Mouse (Mus musculus) urinary bladder, postnatal 10 days (tissue): ENCODE measurements around the gene Slc12a8.

Experiments used
- DNase-seq: peaks from one replicate; pipeline ENCODE4 v3.0.0; 2022; ENCODE audit warnings: low spot score

The Slc12a8 gene

DNA sequence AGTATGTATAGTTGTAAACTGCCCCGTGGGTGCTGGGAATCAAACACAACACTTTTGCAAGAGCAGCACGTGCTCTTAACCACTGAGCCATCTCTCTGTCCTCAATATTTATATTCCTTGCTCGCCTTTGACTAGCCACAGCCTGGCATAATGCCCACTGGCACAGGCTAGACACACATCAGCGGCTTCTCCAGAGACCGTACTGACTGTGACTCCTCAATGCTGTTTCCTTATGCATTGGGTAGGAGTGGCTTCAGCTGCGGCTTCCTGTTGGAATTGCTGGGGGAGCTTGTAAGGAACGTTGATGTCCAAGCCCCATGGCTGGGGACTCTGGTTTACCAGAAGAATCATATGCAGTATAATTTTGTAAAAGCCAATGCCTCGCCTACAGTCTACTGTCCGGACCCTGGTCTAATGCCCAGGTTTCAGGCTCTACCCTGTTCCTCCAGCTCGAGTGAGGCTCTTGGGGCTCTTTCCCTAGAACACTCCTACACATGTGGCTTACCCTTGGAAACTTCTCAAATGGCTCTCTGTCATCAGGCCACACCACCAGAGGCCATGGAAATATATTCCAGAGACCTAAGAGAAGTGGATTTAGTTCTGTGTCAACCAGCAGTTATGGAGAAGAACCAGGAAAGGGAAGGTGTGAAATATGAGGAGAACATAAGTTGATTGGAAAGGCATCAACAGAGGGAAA, 158.2 kb downstream of the Slc12a8 start:
- no peak for DNase-seq

DNA sequence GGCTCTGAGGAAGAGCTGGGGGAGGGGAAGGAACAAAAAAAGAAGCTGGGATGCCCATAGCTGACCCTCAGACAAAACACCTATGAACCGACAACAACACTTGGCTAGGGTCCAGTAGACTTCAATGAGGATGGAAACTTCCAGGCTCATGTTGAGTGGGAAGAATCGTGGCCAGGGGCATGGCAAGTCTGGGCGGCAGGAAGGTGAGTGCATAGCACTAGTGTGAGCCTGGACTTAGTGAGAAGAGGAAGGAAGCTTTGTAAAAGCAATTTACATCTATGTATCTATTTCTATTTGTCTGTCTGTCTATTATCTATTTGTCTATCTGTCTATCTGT, 158.7 kb downstream of the Slc12a8 start:
- no peak for DNase-seq

DNA sequence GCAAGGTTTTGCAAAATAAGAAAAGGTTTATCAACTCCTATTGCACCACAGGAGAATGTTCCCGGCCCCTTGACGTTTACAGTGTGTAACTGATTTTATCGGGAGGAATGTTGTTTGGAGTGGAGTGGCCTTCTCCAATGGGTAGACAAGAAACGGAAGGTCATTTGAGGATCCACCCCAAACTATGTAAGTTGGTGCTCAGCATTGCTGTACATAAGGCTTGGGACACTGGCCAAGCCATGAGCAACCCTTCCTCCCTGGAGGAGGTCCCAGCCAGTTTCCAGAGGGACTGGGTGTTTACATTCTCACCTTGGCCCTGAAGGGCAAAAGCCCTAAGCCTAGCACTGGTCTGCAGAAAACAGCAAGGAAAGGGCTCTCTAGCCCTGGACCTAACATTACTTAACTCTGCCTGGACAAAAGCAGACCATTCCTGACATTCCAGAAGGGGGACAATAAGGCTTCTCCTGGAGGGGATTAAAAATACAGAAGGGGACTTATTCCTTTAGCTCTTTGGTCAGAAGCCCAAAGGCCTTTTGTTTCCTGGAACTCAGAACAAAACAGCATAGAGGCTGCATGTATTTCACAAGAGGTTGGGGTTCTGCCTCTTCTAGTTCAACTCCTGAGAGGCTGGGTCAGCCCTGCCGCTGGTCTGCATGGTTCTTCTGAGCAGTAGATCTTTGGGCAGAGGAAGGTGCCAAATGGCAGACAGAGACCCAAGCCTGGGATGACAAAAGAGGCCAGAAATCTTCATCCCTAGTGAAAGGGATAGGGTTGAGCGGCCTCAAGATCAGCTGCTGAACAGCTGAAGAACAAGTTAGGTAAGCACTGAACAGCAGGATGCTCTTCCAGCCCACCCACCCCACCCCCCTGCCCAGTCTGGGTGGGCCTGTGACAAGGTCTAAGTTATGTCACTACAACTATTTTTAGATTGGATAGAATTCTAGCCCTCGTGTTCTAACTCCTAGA, 159.5 kb downstream of the Slc12a8 start:
- DNase-seq: no peak

DNA sequence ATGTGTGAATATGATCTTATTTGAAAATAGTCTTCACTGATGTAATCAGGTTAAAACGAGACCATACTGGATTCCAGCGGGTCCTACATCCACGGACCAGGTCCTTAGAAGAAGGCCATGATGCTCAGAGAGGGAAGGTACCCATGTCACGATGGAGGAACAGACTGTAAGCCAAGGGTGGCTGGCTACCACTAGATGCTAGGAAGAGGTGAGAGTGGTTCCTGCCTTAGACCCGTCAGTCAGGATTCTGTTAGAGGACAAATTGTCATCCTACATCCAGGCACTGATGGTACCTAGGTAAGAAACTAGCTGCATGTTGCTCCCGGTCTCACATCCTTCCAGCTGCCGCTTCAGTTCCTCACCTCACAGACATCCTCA, 160.2 kb downstream of the Slc12a8 start:
- no peak for DNase-seq

DNA sequence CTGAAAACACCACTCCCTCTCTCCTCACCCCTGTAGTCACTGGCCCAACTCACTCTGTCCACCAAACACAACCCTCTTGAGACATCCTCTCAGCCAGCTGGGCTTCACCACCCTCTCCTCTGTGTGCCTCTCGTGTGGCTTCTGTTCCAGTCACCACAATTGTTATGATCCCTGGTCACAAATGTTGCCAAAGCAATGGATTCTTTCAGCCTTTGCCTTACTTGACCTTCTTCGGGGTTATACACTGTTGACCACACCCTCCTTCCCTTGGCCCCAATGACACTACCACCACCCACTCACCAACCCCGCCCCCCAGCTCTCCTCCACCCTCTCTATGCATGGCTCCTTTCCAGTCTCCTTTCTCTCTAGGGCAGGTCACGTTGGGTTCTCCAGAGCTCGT, 160.8 kb downstream of the Slc12a8 start:
- DNase-seq: no peak

DNA sequence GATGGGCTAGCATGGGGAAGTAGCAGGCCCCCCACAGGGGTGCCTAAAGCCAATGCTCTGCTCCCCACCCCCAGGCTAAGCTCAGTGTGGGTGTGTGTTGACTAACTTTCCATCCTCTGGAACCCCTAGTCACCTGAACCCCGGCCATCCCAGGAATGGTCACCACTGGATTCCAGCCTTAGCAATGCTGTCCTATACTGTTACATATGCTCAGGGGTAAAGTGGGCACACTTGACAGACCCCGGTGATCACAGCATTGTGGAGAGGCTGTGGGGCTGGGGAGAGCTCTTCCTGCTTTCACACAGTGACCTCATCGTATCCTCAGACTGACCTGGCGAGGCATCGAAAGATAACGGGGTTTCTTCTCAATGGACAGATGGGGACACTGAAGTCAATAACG, 163.1 kb downstream of the Slc12a8 start:
- DNase-seq: no peak

DNA sequence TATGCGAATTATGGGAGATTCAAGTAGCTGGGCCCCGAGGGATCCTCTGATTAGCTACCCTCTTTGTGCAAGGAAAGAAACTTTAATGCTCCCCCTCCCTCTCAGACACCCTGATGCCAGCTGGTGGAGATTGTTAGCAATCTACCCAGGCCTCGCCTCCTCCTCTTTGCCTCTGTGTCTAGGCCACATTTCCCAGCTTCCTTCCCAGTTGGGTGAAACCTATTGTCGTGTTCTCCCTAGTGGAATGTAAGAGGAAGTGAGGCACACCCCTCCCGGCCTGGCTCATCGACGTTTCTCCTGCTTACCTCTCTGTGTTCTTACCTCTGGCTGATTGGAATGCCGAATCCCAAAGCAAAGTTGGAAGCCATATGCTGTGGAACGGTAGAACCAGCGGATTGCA, 163.7 kb downstream of the Slc12a8 start:
- DNase-seq: no peak

DNA sequence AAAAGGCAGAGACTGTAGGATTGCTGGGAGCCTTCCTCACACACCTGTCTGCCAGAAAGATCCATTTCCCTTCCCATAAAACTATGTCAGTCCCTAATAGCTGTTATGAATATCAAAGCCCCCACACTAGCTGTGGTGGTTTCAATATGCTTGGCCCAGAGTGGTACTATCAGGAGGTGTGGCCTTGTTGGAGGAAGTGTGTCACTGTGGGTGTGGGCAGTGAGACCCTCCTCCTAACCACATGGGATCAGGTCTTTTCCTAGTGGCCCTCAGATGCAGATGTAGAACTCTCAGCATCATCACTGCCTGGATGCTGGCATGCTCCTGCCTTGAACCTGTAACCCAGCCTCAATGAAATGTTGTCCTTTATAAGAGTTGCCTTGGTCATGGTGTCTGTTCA, 164.5 kb downstream of the Slc12a8 start:
- no peak for DNase-seq

DNA sequence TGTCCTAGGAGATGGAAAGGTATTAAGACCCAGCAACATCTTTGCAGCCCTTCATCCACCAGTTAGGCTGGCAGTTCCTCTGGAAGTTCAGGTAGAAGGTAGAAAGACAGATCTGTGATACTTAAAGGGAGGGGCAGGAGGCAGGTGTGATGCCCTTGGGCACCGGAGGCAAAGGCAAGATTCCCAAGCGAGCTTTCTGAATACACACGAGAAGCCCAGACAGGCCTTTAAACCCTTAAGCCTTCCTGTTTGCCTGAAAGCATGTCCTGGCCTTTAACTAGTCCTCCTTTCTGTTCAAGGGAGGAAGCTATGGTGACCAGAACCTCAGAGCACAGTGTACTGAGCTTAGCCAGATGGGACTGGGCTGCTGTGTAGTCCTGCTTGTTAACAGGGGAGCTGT, 165.5 kb downstream of the Slc12a8 start:
- DNase-seq: no peak

DNA sequence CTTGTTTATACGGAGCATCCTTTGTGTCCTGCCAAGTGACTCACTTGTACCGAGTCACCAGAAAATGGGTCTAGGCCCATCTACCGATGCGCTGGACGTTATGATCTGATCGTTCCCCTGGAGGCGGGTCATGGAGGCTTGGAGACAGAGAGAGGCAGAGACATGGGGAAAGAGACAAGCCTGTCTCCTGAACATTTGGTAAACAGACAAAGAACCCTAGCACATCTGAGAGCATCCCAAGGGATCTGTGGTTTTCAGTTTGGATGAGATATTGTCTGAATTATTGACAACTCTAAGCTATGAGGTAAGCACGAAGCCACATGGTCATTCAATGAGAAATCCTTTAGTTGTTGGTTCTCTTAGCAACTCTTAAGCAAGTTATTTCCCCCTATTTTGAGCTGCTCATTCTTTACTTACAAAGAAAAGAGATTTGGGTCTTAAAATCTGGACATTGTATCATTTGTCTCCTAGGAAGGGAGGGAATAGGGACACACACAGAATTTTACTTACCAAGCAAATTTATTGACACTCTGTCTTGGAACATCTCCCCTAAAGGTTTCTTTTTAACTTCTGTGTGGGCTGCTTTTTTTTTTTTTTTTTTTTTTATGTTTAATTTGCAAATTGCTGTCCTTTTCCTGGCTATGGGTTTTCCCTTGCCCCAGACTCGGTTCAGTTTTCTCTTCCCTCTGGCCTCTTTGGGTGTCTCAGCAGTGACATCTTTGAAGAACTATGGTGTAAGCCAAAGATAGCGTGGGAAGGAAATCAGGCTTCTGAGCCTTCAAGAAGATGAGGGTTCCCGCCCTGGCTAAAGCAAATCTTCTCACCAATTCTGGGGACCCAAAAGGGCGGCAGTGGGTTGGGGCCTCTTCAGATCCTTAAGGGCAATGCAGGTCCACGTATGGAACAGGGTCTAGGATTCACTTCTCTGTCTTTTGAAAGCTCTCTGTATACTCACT, 166.4 kb downstream of the Slc12a8 start:
- DNase-seq: no peak

DNA sequence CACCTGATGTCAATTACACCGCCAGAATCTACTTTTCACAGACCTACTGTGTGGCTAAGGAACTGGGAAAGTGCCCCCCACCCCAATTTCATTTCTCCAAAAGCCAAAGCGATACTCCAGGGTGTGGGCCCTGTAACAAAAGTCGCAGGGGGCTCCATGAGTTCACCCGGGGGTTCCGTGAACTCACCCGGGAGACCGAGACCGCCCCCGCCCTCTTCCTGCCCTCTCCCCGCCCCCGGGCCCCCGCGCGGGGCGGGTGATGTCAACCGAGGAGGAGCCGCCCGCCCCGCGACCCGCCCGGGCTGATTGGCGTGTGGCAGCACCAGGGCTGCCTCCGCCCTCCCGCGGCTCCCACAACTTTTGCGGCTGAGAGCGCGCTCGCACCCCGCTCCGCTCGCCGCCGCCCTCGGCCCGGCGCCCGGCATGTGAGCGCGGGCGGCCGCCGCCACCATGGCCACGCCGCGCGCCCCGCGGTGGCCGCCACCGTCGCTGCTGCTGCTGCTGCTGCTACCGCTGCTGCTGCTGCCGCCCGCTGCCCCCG, 167.1 kb downstream of the Slc12a8 start, which contains the start of gene Heg1:
Heg1 (plus strand) TSS at position 209 of the 541 bp plus-strand sequence.
- peak; percentile 20 for DNase-seq

DNA sequence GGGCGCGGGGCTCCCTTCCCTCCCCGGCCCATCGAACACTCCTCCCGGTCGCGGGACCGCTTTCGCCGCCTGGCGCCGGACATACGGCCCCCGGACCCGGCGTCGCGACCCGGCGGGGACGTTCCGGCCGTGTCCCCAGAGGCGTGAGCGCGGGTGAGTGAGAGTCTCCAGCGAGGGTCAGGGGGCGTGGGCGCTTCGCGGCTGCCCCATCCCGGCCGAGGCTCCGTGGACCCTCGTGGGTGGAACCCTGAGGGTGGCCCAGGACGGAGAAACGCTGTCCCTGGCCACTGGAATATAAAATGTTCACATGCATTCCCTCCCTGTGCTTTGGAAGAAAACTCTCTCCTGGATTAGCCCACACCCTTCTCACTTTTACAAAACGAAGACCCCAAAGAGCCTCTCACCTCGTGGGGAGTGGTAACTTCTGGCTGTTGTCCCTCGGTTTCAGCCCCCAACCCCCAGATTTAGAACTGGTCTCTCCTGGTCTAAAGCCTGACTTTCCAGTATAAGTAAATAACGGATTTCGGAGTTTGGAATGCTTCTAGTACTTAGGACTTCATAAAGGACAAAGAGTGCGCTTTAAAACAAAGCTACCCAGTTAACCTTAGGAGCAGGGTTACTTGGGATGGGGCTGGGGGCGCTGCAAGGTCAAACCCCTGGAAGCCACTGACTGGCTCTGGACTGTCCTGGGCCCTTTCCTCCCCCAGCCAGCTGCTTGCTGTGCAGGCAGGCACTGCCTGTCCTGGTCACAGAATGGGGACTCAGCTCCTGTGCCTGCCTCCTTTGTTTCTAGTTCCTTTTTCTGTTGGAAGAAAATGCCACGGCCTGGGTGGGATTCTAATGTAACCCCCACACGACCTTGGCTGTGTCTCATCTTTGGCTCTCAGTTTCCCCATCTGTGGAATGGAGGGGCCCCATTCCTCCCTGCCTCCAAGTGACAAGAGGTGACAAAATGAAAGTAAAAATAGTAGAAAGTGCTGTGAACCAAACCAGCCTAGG, 167.9 kb downstream of the Slc12a8 start:
- DNase-seq: no peak

DNA sequence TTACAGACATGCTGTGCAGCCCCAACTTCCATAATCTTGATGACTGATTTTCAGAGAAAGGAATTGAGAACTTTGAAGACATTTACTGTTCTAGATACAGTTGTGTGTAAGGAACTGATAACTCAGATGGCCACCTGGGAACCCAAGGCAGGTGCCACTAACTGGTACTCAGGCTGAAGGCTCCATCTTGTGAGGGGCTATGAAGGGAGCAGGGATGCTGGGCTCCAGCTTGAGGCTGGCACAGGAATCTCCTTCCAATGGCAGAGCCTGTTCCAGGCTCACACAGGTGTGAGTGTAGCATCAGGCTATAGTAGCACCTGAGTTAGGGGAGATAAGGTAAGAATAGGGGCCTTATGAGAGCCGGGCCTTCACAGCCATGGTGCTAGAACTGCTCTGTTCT, 168.9 kb downstream of the Slc12a8 start:
- no peak for DNase-seq

DNA sequence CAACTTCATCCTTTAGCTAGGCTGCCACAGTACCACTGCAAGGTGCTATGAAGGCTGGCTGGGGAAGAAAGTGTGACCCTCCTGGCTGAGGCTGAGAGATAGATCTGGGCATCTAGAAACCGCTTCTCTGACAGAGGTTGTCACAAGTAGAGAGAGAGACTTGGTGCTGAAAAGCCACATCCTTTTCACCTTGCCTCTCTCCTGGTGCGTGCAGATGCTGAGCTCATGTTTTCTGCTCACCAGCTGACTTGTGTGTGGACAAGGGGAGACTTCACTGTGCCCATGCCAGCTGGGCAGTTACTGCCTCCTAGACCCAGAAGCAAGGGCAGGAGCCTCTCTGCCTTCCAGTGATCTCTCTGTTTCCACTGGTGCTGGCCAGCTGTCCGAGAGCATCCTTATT, 170.6 kb downstream of the Slc12a8 start:
- no peak for DNase-seq

DNA sequence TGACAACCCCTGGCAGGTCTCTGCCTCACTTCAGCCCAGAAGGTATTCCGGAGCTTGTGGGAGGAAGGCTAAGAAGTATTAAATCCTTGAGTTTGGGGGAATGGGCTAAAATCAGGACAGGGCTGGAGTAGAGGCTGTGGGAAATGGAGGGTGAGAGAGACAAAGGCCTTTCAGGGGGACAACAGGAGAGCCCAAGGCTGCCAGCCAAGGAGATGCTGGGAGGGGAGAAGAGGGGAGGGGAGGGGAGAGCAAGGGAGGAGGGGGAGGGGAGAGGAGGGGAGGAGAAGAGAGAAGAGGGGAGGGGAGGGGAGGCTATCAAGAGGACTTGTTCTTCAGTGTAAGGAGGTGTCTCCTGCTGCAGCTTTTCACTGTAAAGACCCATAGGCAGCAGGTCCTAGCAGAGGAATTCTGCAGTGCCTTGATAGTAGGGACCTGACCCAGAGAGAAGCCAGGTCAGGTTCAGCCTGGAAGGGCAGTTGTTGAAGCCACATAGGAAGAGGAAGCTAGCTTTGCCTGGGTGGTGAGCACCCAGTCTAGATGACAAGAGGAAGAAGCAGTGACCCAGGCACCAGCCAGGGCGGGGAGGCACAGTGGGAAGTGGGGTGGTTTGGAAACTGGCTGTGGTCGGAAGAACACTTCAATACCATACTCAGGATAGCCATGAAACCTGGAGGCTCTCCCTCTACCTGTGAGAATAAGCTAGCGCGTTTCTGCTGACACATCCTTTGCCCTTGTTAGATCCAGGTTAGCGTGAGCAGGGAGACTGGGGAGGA, 174.0 kb downstream of the Slc12a8 start:
- no peak for DNase-seq

DNA sequence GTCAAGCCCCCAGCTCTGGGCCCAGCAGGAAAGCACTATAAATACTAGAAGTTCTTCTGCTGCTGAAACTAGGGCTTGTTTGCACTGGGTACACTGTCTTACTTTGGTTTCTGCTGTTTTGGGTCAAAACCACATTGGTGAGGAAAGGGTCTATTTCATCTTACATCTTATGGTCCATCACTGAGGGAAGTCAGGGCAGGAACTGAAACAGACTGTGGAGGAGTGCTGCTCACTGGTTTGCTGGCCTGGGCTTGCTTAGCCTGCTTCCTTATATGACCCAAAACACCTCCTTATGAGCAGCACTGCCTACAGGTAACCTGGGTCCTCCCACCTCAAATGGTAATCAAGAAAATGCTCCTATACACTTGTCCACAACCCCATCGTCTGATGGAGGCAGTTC, 176.4 kb downstream of the Slc12a8 start:
- no peak for DNase-seq

DNA sequence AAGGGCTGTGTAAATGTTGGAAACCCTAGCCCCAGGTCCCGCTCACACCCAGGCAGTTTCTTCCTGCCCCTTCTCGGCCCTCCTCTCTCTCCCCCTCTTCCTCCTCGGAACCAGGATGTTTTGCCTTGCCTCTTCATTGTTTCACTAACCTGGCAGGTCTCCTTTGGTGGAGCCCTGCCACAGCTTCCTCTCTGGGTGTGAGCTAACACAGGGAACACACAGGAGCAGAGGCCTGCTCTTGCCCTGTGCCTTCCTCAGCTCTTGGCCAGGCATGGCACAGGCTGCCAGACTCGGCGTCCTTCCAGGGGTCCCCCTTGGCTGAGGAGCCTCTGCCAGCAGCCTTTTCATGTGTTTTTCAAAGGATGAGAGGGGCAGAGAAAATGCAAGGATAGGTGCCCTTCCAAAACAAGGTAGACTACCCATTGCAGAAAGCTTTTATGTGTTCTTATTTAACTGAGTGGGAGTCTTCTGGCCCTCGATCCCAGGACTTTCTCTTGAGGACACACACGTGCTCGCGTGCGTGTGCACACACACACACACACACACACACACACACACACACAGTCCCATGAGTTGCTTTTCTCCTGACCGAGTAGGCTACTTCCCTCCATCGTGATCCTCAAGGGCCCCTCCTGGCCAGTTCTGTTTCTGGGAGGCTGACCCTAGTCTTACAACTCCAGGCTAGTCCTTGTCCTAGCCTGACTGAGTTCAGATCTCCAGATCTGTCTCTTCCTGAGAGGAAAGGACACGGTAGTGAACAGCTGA, 179.9 kb downstream of the Slc12a8 start:
- DNase-seq: no peak

DNA sequence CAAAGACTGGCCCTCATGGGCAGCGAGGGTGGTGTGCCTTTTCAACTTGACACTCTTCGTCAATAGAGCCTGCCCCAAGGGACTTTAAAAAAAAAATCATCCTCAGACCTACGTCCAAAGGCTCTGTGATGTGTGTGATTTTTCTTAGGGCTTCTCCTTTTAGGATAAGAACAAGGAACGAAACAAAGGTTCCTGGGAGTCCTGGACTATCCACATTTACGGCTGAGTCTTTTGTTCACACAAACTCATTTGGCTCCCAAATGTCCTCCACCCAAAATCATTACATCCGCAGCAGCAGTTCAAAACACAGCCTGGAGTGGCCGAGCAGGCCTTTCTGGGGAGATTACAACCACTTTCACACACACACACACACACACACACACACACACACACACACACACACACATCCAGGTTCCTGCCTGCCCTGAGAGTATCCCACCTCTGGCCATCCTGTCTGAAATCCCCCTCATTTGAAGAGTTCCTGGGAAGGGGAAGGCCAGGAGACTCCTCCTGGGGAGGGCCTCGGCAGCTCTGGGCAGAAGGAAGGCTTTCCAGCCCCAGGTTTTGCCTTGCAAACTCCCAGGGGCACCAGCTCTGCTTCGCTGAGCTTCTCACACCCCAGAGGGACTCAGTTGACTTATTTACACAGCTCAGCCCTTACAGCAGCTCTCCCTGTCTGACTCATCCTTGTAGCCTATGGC, 180.6 kb downstream of the Slc12a8 start:
- DNase-seq: no peak
